Mouse (Mus musculus) kidney, adult 2 months (tissue): ENCODE results near the gene Gm3238.
"Not testable (repeated sequence)": the region's sequence is repeated elsewhere in the genome, so short reads cannot be mapped to it uniquely, and the experiment has no call there.

ENCODE experiments used
- CTCF ChIP-seq: fragments of 200-500 bp; conservative IDR thresholded peaks from 2 replicates; pipeline ENCODE4 v1.5.1; 2011; ENCODE audit warnings: low read depth, mild to moderate bottlenecking, control low read depth, low read length, moderate library complexity, mixed read lengths; ENCODE audit not compliant: insufficient read depth, insufficient read length
- POLR2A ChIP-seq: fragments of 200-500 bp; IDR thresholded peaks from one replicate; pipeline ENCODE4 v1.6.1; 2011; ENCODE audit warnings: low read depth, low read length, control low read depth

GRCm38 (mm10) chr10:77798164-77798920 lies 27.2 kb upstream of the Gm3238 start:
- not testable (repeated sequence) for TF ChIP-seq CTCF, POLR2A
